Mouse (Mus musculus) heart, embryonic 14.5 days (tissue): ENCODE results near the gene Atm. TPM values are rescaled to one million over a fixed set of nuclear protein-coding genes. Genes with fewer than 3 reads are reported as not detected.

ENCODE experiments used
- ATAC-seq: fragments of 200-750 bp; cut with Nextera tagmentation; 2 replicates; pipeline ENCODE4 v1.8.0; 2017; ENCODE audit warnings: low read depth, moderate TSS enrichment; ENCODE audit not compliant: insufficient number of reproducible peaks, insufficient read depth, low FRiP score
- H3K27ac ChIP-seq, 2 experiments: fragments of 200-500 bp in 1 of 2; fragments of 300-500 bp in 1 of 2; sonication (generic) in 1 of 2; replicated peaks in 1 of 2; 2 replicates each; pipeline ENCODE4 v1.5.1; 2012 to 2014; ENCODE audit warnings: low read depth in 2 of 2, low read length in 2 of 2, control low read depth in 1 of 2, mild to moderate bottlenecking in 1 of 2, mixed read lengths in 1 of 2; ENCODE audit not compliant: control insufficient read depth in 1 of 2, insufficient read depth in 1 of 2
- H3K27me3 ChIP-seq: fragments of 300-500 bp; sonication (generic); 2 replicates; pipeline ENCODE4 v1.6.1; 2014; ENCODE audit warnings: mild to moderate bottlenecking, low read length, control low read depth; ENCODE audit not compliant: control insufficient read depth, insufficient read depth
- H3K36me3 ChIP-seq: fragments of 300-500 bp; sonication (generic); 2 replicates; pipeline ENCODE4 v1.6.1; 2014; ENCODE audit warnings: mild to moderate bottlenecking, control low read depth, low read length, mixed read lengths; ENCODE audit not compliant: control insufficient read depth, insufficient read depth
- H3K4me1 ChIP-seq, 2 experiments: fragments of 200-500 bp in 1 of 2; fragments of 300-500 bp in 1 of 2; sonication (generic) in 1 of 2; 2 replicates each; pipeline ENCODE4 v1.6.1; 2012 to 2014; ENCODE audit warnings: low read length in 2 of 2, control low read depth in 1 of 2, mixed read lengths in 1 of 2; ENCODE audit not compliant: control insufficient read depth in 2 of 2, insufficient read depth in 2 of 2
- H3K4me2 ChIP-seq: fragments of 300-500 bp; sonication (generic); 2 replicates; pipeline ENCODE4 v1.6.1; 2014; ENCODE audit warnings: mild to moderate bottlenecking, low read length
- H3K4me3 ChIP-seq, 2 experiments: fragments of 200-500 bp in 1 of 2; fragments of 300-500 bp in 1 of 2; sonication (generic) in 1 of 2; 2 replicates each; pipeline ENCODE4 v1.5.1; 2012 to 2014; ENCODE audit warnings: low read length in 2 of 2, mild to moderate bottlenecking in 2 of 2, control low read depth in 1 of 2, low read depth in 1 of 2, moderate library complexity in 1 of 2; ENCODE audit not compliant: control insufficient read depth in 1 of 2, insufficient read depth in 1 of 2
- H3K9ac ChIP-seq: fragments of 300-500 bp; sonication (generic); 2 replicates; pipeline ENCODE4 v1.6.1; 2014; ENCODE audit warnings: mild to moderate bottlenecking, low read length
- H3K9me3 ChIP-seq: fragments of 300-500 bp; sonication (generic); 2 replicates; pipeline ENCODE4 v1.6.1; 2016; ENCODE audit warnings: low read length, control low read depth; ENCODE audit not compliant: control insufficient read depth
- WGBS: fragments of 180-500 bp; shearing (Covaris S2); extraction: QIAGEN DNeasy Blood & Tissue Kit; methylation state at CpG from one replicate; pipeline ENCODE4 v1.1.7; 2014; 5-methylcytosine and 5-hydroxymethylcytosine counted together
- polyA plus RNA-seq: library from polyadenylated mRNA; unstranded; fragments of >200 nt; fragmentation: Nextera tagmentation; extraction: Ambion mirVana; gene quantifications from 2 replicates; pipeline ENCODE4 v1.2.1, GENCODE M21; 2014

Atm gene
- 8.8 and 10.0 TPM in 2 replicates for polyA plus RNA-seq

GRCm38 (mm10) chr9:53536558-53537320 is at the start of gene Atm, which contains the start of gene Npat:
Gene Atm, minus strand, starts transcription at chr9:53536740.
Gene Npat, plus strand, starts transcription at chr9:53537047.
- Histone ChIP-seq H3K4me3 (peak within 1 kb of the TSS; percentile 61 to 91), H3K9me3 (no peaks in the 10 kb centered on the region), H3K4me2 (peak within 1 kb of the TSS; percentile 85), H3K27me3 (no peaks in the 10 kb centered on the region), H3K9ac (peak within 1 kb of the TSS; percentile 88), H3K4me1 (peaks cover 2 to 16% of the 10 kb centered on the region in 2 experiments), H3K36me3 (peaks cover 13% of the 10 kb centered on the region), H3K27ac (peak within 1 kb of the TSS; percentile 93 to 96)
- ATAC-seq, result peak; percentile 99
- WGBS, result under 1% methylated on average over 68 of the region's 69 CpGs

GRCm38 (mm10) chr9:53581870-53582269 is 45.3 kb upstream of the Atm start:
- H3K36me3 ChIP-seq, result peaks cover 93% of the 10 kb centered on the region
- 84% methylated on average over 4 of the region's 4 CpGs for WGBS
- no peak overlapping the region for H3K4me3 ChIP-seq
- H3K4me1 ChIP-seq, result no peaks in the 10 kb centered on the region
- no peaks in the 10 kb centered on the region for H3K9me3 ChIP-seq
- H3K9ac ChIP-seq, result no peak overlapping the region
- H3K27ac ChIP-seq, result no peak overlapping the region
- no peaks in the 10 kb centered on the region for H3K27me3 ChIP-seq
- ATAC-seq, result no peak
- H3K4me2 ChIP-seq, result no peak overlapping the region

DNA sequence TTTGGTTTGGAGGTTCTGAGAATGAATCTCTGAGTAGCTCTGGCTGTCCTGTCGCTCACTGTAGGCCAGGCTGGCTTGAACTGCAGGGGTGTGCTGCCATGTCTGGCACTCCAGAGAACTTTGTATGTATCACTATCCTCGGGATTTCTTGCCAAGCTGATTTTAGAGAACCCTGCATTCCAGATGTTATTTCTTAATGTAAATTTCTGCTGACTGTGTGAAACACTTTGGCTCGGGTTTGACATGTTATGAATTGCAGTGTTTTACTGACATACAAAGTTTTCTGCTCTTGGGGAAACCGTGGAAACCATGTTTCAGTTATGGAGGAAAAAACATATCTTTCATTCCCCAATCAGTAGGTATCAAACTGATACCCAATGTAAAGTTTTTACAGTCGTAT is 39.2 kb upstream of the Atm start:
- 90% methylated on average over 5 of the region's 5 CpGs for WGBS
- H3K9ac ChIP-seq, result no peak overlapping the region
- no peaks in the 10 kb centered on the region for H3K4me1 ChIP-seq
- no peaks in the 10 kb centered on the region for H3K27me3 ChIP-seq
- H3K4me3 ChIP-seq, result no peak overlapping the region
- H3K4me2 ChIP-seq, result no peak overlapping the region
- no peak overlapping the region for H3K27ac ChIP-seq
- peaks cover 79% of the 10 kb centered on the region for H3K36me3 ChIP-seq
- no peaks in the 10 kb centered on the region for H3K9me3 ChIP-seq
- no peak for ATAC-seq

DNA sequence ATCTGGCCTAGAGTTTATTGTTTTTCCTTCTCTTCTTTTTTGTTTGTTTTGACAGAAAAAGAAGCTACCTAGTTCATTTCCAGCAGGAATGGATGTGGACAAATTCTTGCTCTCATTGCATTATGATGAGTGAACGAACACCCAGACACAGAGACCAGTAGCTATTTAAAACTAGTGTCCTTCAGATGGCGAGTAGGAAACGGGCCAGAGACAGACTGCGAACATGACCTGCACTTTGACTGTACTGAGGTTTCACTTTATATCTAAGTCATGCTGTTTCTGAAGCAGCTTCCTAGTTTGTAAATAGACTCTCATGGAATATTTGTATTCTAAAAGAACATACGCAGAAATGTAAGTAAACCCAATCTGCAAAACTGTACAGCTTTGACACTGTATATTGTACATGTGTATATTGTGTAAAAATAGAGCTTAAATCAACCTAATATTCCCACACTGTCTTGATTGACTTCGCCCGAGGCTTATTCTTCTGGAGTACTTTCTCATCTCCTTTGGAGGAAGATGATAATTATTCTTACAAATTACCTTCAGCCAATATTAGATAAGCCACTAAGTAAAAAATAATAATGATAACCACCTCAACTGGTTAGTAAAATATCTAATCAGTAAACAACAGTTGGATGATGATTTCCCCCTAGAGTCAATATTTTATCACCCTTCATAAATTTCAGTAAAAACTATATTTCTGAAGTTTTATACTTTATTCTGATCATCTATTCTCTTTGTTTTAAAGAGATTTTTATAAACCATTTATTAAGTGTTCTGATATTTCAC is 36.2 kb upstream of the Atm start:
- H3K9me3 ChIP-seq, result no peaks in the 10 kb centered on the region
- no peak overlapping the region for H3K4me2 ChIP-seq
- no peak overlapping the region for H3K4me3 ChIP-seq
- peaks cover 75% of the 10 kb centered on the region for H3K36me3 ChIP-seq
- H3K27me3 ChIP-seq, result no peaks in the 10 kb centered on the region
- no peaks in the 10 kb centered on the region for H3K4me1 ChIP-seq
- H3K27ac ChIP-seq, result no peak overlapping the region
- H3K9ac ChIP-seq, result no peak overlapping the region
- no peak for ATAC-seq
- 76% methylated on average over 7 of the region's 7 CpGs for WGBS

GRCm38 (mm10) chr9:53570662-53571061 is 34.1 kb upstream of the Atm start:
- no peaks in the 10 kb centered on the region for H3K9me3 ChIP-seq
- 74% methylated on average over 6 of the region's 6 CpGs for WGBS
- H3K27ac ChIP-seq, result no peak overlapping the region
- no peak overlapping the region for H3K4me3 ChIP-seq
- no peak overlapping the region for H3K4me2 ChIP-seq
- no peaks in the 10 kb centered on the region for H3K27me3 ChIP-seq
- no peaks in the 10 kb centered on the region for H3K4me1 ChIP-seq
- no peak overlapping the region for H3K9ac ChIP-seq
- peaks cover 81% of the 10 kb centered on the region for H3K36me3 ChIP-seq
- ATAC-seq, result no peak

DNA sequence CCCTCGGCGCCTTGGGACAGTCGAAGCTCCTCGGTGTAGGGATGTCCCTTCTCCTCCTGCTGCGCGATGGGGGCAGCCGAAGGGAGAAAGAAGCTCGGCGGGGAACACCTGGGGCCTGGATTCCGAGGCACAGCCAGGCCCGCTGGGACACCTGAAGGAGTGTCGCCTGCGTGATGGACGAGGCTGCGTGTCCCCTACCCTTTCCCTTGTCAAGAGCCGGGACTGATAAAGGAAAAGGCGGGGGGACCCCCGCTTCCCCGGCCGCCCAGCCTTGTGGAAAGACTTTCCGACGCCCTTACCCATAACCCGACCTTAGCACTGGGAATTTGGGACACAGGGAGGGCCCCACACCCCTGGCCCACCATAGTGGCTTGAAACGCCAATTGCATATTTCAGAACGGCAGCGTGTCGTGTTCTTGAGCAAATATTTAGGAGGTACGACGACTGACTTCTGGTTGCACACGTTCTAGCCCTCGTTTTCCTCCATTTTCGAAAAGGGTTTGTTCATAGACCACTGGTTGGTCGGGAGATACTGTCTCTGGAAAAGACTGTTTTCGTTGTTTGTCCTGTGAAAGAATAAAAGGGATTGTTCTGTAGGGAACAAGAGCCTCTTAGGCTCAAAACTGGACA is 911 bp upstream of the Atm start:
- H3K4me1 ChIP-seq, result peaks cover 2 to 16% of the 10 kb centered on the region in 2 experiments
- peak overlapping the region; percentile 61 to 91 for H3K4me3 ChIP-seq
- no peak; the same call in 1 of the 2 replicates for ATAC-seq
- H3K36me3 ChIP-seq, result peaks cover 11% of the 10 kb centered on the region
- no peaks in the 10 kb centered on the region for H3K27me3 ChIP-seq
- H3K9ac ChIP-seq, result peak overlapping the region; percentile 88
- WGBS, result under 1% methylated on average over 28 of the region's 34 CpGs
- H3K4me2 ChIP-seq, result peak overlapping the region; percentile 85
- no peaks in the 10 kb centered on the region for H3K9me3 ChIP-seq
- H3K27ac ChIP-seq, result peak overlapping the region; percentile 93 to 96
